Mouse (Mus musculus): ENCODE measurements around the gene Gpr162.

DNA sequence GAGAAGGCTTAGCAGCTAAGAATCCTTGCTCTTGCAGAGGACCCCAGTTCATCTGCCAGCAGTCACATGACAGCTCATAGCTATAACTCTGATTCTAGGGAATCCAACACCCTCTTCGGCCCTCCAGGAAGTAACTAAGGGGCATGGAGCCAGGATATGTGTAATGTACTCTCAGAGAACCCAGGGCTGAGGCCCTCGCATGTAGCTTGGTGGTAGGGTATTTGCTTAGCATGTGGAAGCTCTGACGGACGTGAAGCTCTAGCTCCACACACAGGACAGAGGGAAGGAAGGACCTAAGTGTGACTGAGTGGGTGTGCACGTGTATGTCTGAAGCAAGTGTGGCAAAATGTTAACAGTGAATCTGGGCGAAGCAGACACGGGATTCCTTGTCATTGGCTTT lies 27.4 kb downstream of the Gpr162 start:
- TF ChIP-seq POLR2A (IDR thresholded peaks at IDR 0.05; ENCODE audit: borderline replicate concordance, control insufficient read depth, low read depth, low read length), result no peak
- TF ChIP-seq CTCF (IDR thresholded peaks at IDR 0.05; ENCODE audit: control insufficient read depth, insufficient read depth, low read length), result no peak

Data from bone marrow, adult 2 months (tissue).